Comparison of ENCODE assay signal across 11 mouse cellular contexts in the genomic region with DNA sequence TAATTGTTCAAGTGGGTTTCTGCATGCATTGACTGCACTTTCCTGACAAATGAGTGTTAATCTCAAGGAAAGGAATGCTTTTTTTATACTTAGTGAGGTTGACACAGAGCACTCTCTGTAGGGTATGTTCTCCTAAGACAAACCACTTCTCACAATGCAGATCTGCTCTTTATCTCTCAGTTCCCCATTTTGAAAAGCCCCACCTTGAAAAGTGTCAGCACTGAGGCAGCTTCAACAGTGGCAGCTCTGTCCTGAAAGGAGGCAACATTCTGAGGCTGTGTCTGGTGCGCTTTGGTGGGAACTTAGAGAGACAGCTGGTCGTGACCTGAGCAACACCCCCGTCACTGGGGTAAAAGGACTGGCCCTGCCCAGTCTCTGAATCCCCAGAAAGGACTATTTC. TPM values are rescaled to one million over a fixed set of nuclear protein-coding genes. Genes with fewer than 3 reads are reported as not detected.
DNase-seq lines count a peak whose midpoint lies in the region; ATAC-seq and TF ChIP-seq lines count a peak whose summit lies in the region.
"Had no signal": no experiment of that assay in that cellular context is flagged by ENCODE, and none has a peak within 500 bp of the region (broad histone marks: within the 10 kb centered on the region; RNA-seq: fewer than 3 reads in every experiment).

No protein-coding gene starts in this region.

- ATAC-seq in liver, embryonic 11.5 days (replicated peaks; ENCODE audit: low FRiP score): 0 out of 2 replicates have a peak, but pooled peaks have one; percentile 7
- ATAC-seq in liver, embryonic 12.5 days: no peak
- peak; percentile 72 for ATAC-seq in megakaryocyte, adult 5-6 weeks (ENCODE audit: poor library complexity, severe bottlenecking)
- no peak for ATAC-seq in midbrain, embryonic 15.5 days (replicated peaks)

- TF ChIP-seq CTCF in MEL (IDR thresholded peaks at IDR 0.05 in 2 of 3, conservative IDR thresholded peaks at IDR 0.05 in 1 of 3; ENCODE audit: control insufficient read depth in 1 of 3, insufficient read depth in 1 of 3, low read depth in 2 of 3, low read length in 3 of 3, poor library complexity in 1 of 3, severe bottlenecking in 1 of 3): no peak

- H3K4me3 ChIP-seq in heart, embryonic 10.5 days: no peak overlapping the region
- no peak overlapping the region for H3K4me3 ChIP-seq in liver, embryonic 11.5 days (ENCODE audit: low read depth, low read length)
- H3K4me3 ChIP-seq in liver, embryonic 12.5 days: no peak overlapping the region
- H3K4me3 ChIP-seq in MEL (ENCODE audit: control insufficient read depth in 1 of 2, insufficient read depth in 1 of 2, low read depth in 2 of 2, low read length in 2 of 2): peak overlapping the region; percentile 11 to 13; a peak in 3 of 4 replicates
- H3K4me3 ChIP-seq in midbrain, embryonic 15.5 days: no peak overlapping the region
- H3K4me3 ChIP-seq: liver, embryonic 13.5 days; neural tube, embryonic 12.5 days had no signal

- peaks cover 11% of the 10 kb centered on the region; the same call in 1 of the 2 replicates for H3K36me3 ChIP-seq in heart, embryonic 10.5 days
- H3K36me3 ChIP-seq in liver, embryonic 11.5 days (ENCODE audit: control insufficient read depth, insufficient read depth, low read length): no peaks in the 10 kb centered on the region
- H3K36me3 ChIP-seq in liver, embryonic 12.5 days: no peaks in the 10 kb centered on the region
- H3K36me3 ChIP-seq in MEL (ENCODE audit: control insufficient read depth in 1 of 2, insufficient read depth in 2 of 2, low read length in 2 of 2): peaks cover 0 to 19% of the 10 kb centered on the region in 2 experiments; a peak in 2 of 4 replicates
- H3K36me3 ChIP-seq in midbrain, embryonic 15.5 days (replicated peaks): no peaks in the 10 kb centered on the region
- H3K36me3 ChIP-seq: liver, embryonic 13.5 days had no signal

- H3K79me2 ChIP-seq in MEL (ENCODE audit: control insufficient read depth, insufficient read depth, low read length, poor library complexity): no peaks in the 10 kb centered on the region

- H3K4me2 ChIP-seq in liver, embryonic 11.5 days: no peak overlapping the region
- H3K4me2 ChIP-seq in liver, embryonic 12.5 days: no peak overlapping the region
- no peak overlapping the region for H3K4me2 ChIP-seq in midbrain, embryonic 15.5 days
- H3K4me2 ChIP-seq: liver, embryonic 13.5 days; neural tube, embryonic 12.5 days had no signal

- intact Hi-C loops in heart, postnatal 14 days (cut with DNase I): no loop called here

- no peak for DNase-seq in heart, embryonic 10.5 days (ENCODE audit: low spot score)
- DNase-seq in heart, postnatal 14 days: no peak
- DNase-seq in liver, embryonic 11.5 days (ENCODE audit: low spot score): no peak
- peak; percentile 92 for DNase-seq in MEL (ENCODE audit: low read depth, low spot score)
- no peak for DNase-seq in right cerebral cortex, postnatal 25 days

- peak; percentile 67 to 85; a peak in 3 of 4 replicates for TF ChIP-seq EP300 in MEL (IDR thresholded peaks at IDR 0.05; ENCODE audit: low read depth in 1 of 2, low read length in 2 of 2)

- no peak overlapping the region for H3K9ac ChIP-seq in liver, embryonic 11.5 days (ENCODE audit: low read depth, low read length)
- H3K9ac ChIP-seq in liver, embryonic 12.5 days: no peak overlapping the region
- peak overlapping the region; percentile 45 for H3K9ac ChIP-seq in MEL (ENCODE audit: control insufficient read depth, low read depth, low read length, poor library complexity, severe bottlenecking)
- no peak overlapping the region for H3K9ac ChIP-seq in midbrain, embryonic 15.5 days
- H3K9ac ChIP-seq: liver, embryonic 13.5 days; neural tube, embryonic 12.5 days had no signal

- peaks cover 73% of the 10 kb centered on the region for H3K4me1 ChIP-seq in heart, embryonic 10.5 days
- peaks cover 31% of the 10 kb centered on the region for H3K4me1 ChIP-seq in liver, embryonic 11.5 days (replicated peaks; ENCODE audit: control insufficient read depth, insufficient read depth, low read length)
- H3K4me1 ChIP-seq in liver, embryonic 12.5 days: peaks cover 59% of the 10 kb centered on the region
- H3K4me1 ChIP-seq in MEL (ENCODE audit: control insufficient read depth in 1 of 2, insufficient read depth in 2 of 2, low read length in 2 of 2): peaks cover 12 to 37% of the 10 kb centered on the region in 2 experiments
- H3K4me1 ChIP-seq in midbrain, embryonic 15.5 days: no peaks in the 10 kb centered on the region; the same call in 1 of the 2 replicates

- H3K27me3 ChIP-seq in heart, embryonic 10.5 days (ENCODE audit: insufficient read depth, poor library complexity, severe bottlenecking): no peaks in the 10 kb centered on the region
- no peaks in the 10 kb centered on the region for H3K27me3 ChIP-seq in liver, embryonic 11.5 days (replicated peaks; ENCODE audit: control insufficient read depth, insufficient read depth, low read length)
- no peaks in the 10 kb centered on the region; the same call in 1 of the 2 replicates for H3K27me3 ChIP-seq in liver, embryonic 12.5 days (replicated peaks)
- no peaks in the 10 kb centered on the region for H3K27me3 ChIP-seq in MEL (ENCODE audit: control insufficient read depth in 1 of 2, insufficient read depth in 2 of 2, low read length in 2 of 2)
- H3K27me3 ChIP-seq in midbrain, embryonic 15.5 days (replicated peaks): no peaks in the 10 kb centered on the region
- H3K27me3 ChIP-seq: liver, embryonic 13.5 days; neural tube, embryonic 12.5 days had no signal

- H3K9me3 ChIP-seq in heart, embryonic 10.5 days: no peaks in the 10 kb centered on the region
- no peaks in the 10 kb centered on the region for H3K9me3 ChIP-seq in liver, embryonic 11.5 days (ENCODE audit: control insufficient read depth, low read length)
- no peaks in the 10 kb centered on the region for H3K9me3 ChIP-seq in liver, embryonic 12.5 days (replicated peaks)
- no peaks in the 10 kb centered on the region for H3K9me3 ChIP-seq in MEL (replicated peaks; ENCODE audit: insufficient read depth, low read length)
- H3K9me3 ChIP-seq in midbrain, embryonic 15.5 days: no peaks in the 10 kb centered on the region
- H3K9me3 ChIP-seq: liver, embryonic 13.5 days; neural tube, embryonic 12.5 days had no signal

- TF ChIP-seq RAD21 in MEL (IDR thresholded peaks at IDR 0.05; ENCODE audit: low read depth, low read length): no peak

- no peak; a peak in 1 of 4 replicates for TF ChIP-seq POLR2A in MEL (IDR thresholded peaks at IDR 0.05; ENCODE audit: control insufficient read depth in 1 of 2, insufficient read depth in 1 of 2, low read depth in 1 of 2, low read length in 2 of 2, poor library complexity in 1 of 2)

- H3K27ac ChIP-seq in heart, embryonic 10.5 days: peak overlapping the region; percentile 75
- 0 out of 2 replicates have a peak overlapping the region, but pooled peaks have one; percentile 6 for H3K27ac ChIP-seq in liver, embryonic 11.5 days (ENCODE audit: low read depth, low read length)
- no peak overlapping the region for H3K27ac ChIP-seq in liver, embryonic 12.5 days
- peak overlapping the region; percentile 89 for H3K27ac ChIP-seq in MEL (ENCODE audit: control insufficient read depth, low read depth, low read length)
- no peak overlapping the region for H3K27ac ChIP-seq in midbrain, embryonic 15.5 days
- H3K27ac ChIP-seq: liver, embryonic 13.5 days; neural tube, embryonic 12.5 days had no signal

- WGBS in heart, embryonic 10.5 days: 37% methylated on average over 3 of the region's 3 CpGs
- WGBS in liver, embryonic 11.5 days: 34% methylated on average over 3 of the region's 3 CpGs
- WGBS in liver, embryonic 12.5 days (ENCODE audit: insufficient replicate concordance): 28% methylated on average over 3 of the region's 3 CpGs
- WGBS in midbrain, embryonic 15.5 days: 70% methylated on average over 3 of the region's 3 CpGs

RNA-seq across cellular contexts. Expression of gene Rho, which starts 22.5 kb away (rescaled TPM):
- polyA plus RNA-seq in heart, embryonic 10.5 days (2016; fragmentation: Nextera tagmentation; extraction: Ambion mirVana): 0.28 TPM in 1 of 2 replicates, not detected in the other
- under 1 TPM; 0.07 to 0.12 TPM for total RNA-seq in heart, postnatal 14 days (2021)
- 0.06 TPM in 1 of 2 replicates, not detected in the other for polyA plus RNA-seq in liver, embryonic 11.5 days (2014; fragmentation: Nextera tagmentation; extraction: Ambion mirVana)
- not detected in 2 replicates for polyA plus RNA-seq in liver, embryonic 12.5 days (2016; fragmentation: Nextera tagmentation; extraction: Ambion mirVana)
- not detected in 2 replicates for total RNA-seq in MEL (2012; rRNA removed)
- polyA plus RNA-seq in MEL (2012; ENCODE audit: insufficient read depth in 1 of 2, insufficient read length in 2 of 2, low read depth in 1 of 2, low replicate concordance in 2 of 2, missing spikeins in 1 of 2): under 1 TPM in 1 of 2 experiments, not detected in 1; 0.11 TPM
- total RNA-seq in megakaryocyte, adult 5-6 weeks (2015): 0.41 TPM in 1 of 2 replicates, not detected in the other
- total RNA-seq in megakaryocyte, adult 5-6 weeks (2017): 0.04 TPM in 1 of 2 replicates, not detected in the other
- polyA plus RNA-seq in midbrain, embryonic 15.5 days (2015; fragmentation: Nextera tagmentation; extraction: Ambion mirVana): 0.18 and 0.49 TPM in 2 replicates
- polyA plus RNA-seq: liver, embryonic 13.5 days had no signal

RNA-seq across cellular contexts. Expression of gene H1foo, which starts 35.7 kb away (rescaled TPM):
- polyA plus RNA-seq in heart, embryonic 10.5 days (2016; fragmentation: Nextera tagmentation; extraction: Ambion mirVana): not detected in 2 replicates
- not detected for total RNA-seq in heart, postnatal 14 days (2021)
- not detected in 2 replicates for polyA plus RNA-seq in liver, embryonic 11.5 days (2014; fragmentation: Nextera tagmentation; extraction: Ambion mirVana)
- polyA plus RNA-seq in liver, embryonic 12.5 days (2016; fragmentation: Nextera tagmentation; extraction: Ambion mirVana): not detected in 2 replicates
- not detected in 2 replicates for total RNA-seq in MEL (2012; rRNA removed)
- polyA plus RNA-seq in MEL (2012; ENCODE audit: insufficient read depth in 1 of 2, insufficient read length in 2 of 2, low read depth in 1 of 2, low replicate concordance in 2 of 2, missing spikeins in 1 of 2): not detected
- not detected in 2 replicates for total RNA-seq in megakaryocyte, adult 5-6 weeks (2015)
- not detected in 2 replicates for total RNA-seq in megakaryocyte, adult 5-6 weeks (2017)
- polyA plus RNA-seq in midbrain, embryonic 15.5 days (2015; fragmentation: Nextera tagmentation; extraction: Ambion mirVana): not detected in 2 replicates
- total RNA-seq: layer of hippocampus, postnatal 14 days had no signal
- polyA plus RNA-seq: liver, embryonic 13.5 days; neural tube, embryonic 12.5 days had no signal

RNA-seq across cellular contexts. Expression of gene Ift122, which starts 55.8 kb away (rescaled TPM):
- polyA plus RNA-seq in heart, embryonic 10.5 days (2016; fragmentation: Nextera tagmentation; extraction: Ambion mirVana): 27.0 and 31.3 TPM in 2 replicates
- 10 to 100 TPM; 13.2 to 18.6 TPM for total RNA-seq in heart, postnatal 14 days (2021)
- 9.1 and 10.5 TPM in 2 replicates for polyA plus RNA-seq in liver, embryonic 11.5 days (2014; fragmentation: Nextera tagmentation; extraction: Ambion mirVana)
- polyA plus RNA-seq in liver, embryonic 12.5 days (2016; fragmentation: Nextera tagmentation; extraction: Ambion mirVana): 4.8 and 5.3 TPM in 2 replicates
- total RNA-seq in MEL (2012; rRNA removed): 3.3 and 4.0 TPM in 2 replicates
- 1 to 10 TPM in 1 of 2 experiments, not detected in 1; 8.0 TPM for polyA plus RNA-seq in MEL (2012; ENCODE audit: insufficient read depth in 1 of 2, insufficient read length in 2 of 2, low read depth in 1 of 2, low replicate concordance in 2 of 2, missing spikeins in 1 of 2)
- 1.1 and 3.3 TPM in 2 replicates for total RNA-seq in megakaryocyte, adult 5-6 weeks (2015)
- 2.8 and 4.8 TPM in 2 replicates for total RNA-seq in megakaryocyte, adult 5-6 weeks (2017)
- 33.1 and 34.4 TPM in 2 replicates for polyA plus RNA-seq in midbrain, embryonic 15.5 days (2015; fragmentation: Nextera tagmentation; extraction: Ambion mirVana)

RNA-seq across cellular contexts. Expression of gene Mbd4, which starts 55.9 kb away (rescaled TPM):
- 15.2 and 22.4 TPM in 2 replicates for polyA plus RNA-seq in heart, embryonic 10.5 days (2016; fragmentation: Nextera tagmentation; extraction: Ambion mirVana)
- total RNA-seq in heart, postnatal 14 days (2021): 1 to 10 TPM; 1.7 to 2.1 TPM
- polyA plus RNA-seq in liver, embryonic 11.5 days (2014; fragmentation: Nextera tagmentation; extraction: Ambion mirVana): 20.7 and 23.0 TPM in 2 replicates
- 14.5 and 16.2 TPM in 2 replicates for polyA plus RNA-seq in liver, embryonic 12.5 days (2016; fragmentation: Nextera tagmentation; extraction: Ambion mirVana)
- total RNA-seq in MEL (2012; rRNA removed): 5.6 and 6.4 TPM in 2 replicates
- polyA plus RNA-seq in MEL (2012; ENCODE audit: insufficient read depth in 1 of 2, insufficient read length in 2 of 2, low read depth in 1 of 2, low replicate concordance in 2 of 2, missing spikeins in 1 of 2): 10 to 100 TPM in 1 of 2 experiments, not detected in 1; 10.1 TPM
- 9.1 and 10.9 TPM in 2 replicates for total RNA-seq in megakaryocyte, adult 5-6 weeks (2015)
- 19.9 and 21.3 TPM in 2 replicates for total RNA-seq in megakaryocyte, adult 5-6 weeks (2017)
- polyA plus RNA-seq in midbrain, embryonic 15.5 days (2015; fragmentation: Nextera tagmentation; extraction: Ambion mirVana): 9.4 and 11.7 TPM in 2 replicates

Comparison
In these comparisons a context has a peak if more than half of its experiments do, and no peak if none do; other contexts are left out.
1. H3K27ac ChIP-seq: peak in heart, embryonic 10.5 days (single experiment), liver, embryonic 11.5 days (single experiment) and MEL (single experiment); none in liver, embryonic 12.5 days (single experiment) and midbrain, embryonic 15.5 days (single experiment).
2. ATAC-seq: peak in liver, embryonic 11.5 days (single experiment) and megakaryocyte, adult 5-6 weeks (single experiment); none in liver, embryonic 12.5 days (single experiment) and midbrain, embryonic 15.5 days (single experiment).
3. H3K4me3 ChIP-seq: peak in MEL (2 of 2); none in heart, embryonic 10.5 days (single experiment), liver, embryonic 11.5 days (single experiment), liver, embryonic 12.5 days (single experiment) and midbrain, embryonic 15.5 days (single experiment).